Mouse (Mus musculus): ENCODE data around the gene Cd8b1. TPM values are rescaled to one million over a fixed set of nuclear protein-coding genes. Genes with fewer than 3 reads are reported as not detected.

The Cd8b1 gene
- polyA plus RNA-seq, 1 experiment from 2014 or later = not detected

DNA sequence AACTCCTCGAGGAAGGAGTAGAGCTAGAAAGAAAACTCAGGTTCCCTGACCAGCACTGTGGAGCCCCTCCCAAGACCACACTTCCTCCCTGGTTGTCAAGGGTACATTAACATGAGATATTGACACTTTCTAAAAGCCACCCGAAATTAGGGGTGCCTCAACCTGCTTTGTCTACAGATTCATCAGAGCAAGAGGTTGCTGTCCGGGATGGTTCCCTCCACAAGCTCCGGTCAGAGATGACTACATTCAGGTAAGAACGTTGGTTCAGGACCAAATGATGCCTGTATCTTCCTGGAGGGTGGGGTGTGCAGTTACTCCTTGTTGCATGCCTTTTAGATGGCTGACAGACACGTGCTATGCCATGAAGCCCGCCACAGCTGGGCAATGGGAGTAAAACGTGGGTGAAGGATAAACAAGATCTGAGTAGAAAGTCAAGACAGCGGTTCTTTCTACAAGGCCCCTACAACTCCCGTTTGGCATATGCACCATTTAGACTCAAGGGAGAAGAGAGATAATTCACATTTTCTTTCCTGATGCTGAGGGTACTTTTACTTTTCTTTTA, 30.4 kb downstream of the Cd8b1 start:
- no peaks in the 10 kb centered on the region for H3K36me3 ChIP-seq
- no peaks in the 10 kb centered on the region for H3K27me3 ChIP-seq
- H3K4me3 ChIP-seq = no peak overlapping the region
- H3K4me1 ChIP-seq = no peaks in the 10 kb centered on the region
- H3K27ac ChIP-seq = no peak overlapping the region
- H3K4me2 ChIP-seq = no peak overlapping the region
- H3K9ac ChIP-seq = no peak overlapping the region
- ATAC-seq (ENCODE audit: insufficient number of reproducible peaks, low FRiP score, low TSS enrichment, low read depth) = no peak
- no peaks in the 10 kb centered on the region for H3K9me3 ChIP-seq
- WGBS = 77% methylated on average over 10 of the region's 10 CpGs

DNA sequence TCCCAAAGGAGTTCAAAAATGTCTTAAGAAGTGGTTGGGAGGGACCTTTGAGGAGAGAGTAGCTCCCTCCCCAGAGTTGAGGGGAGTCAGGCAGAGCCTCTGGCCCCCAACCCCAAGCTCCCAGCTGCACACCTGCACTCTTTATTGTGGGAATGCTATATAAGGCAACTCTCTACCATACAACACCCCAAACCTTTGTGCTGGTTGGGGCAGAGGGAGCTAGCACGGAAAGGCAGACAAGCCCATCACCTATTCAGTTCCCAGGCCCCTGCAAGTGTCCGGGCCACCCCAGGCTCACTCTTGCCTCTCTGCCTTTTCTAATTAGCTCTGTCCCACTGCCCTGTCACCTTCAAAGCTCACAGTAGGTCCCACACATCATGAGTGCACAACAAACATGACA, 31.1 kb downstream of the Cd8b1 start:
- Histone ChIP-seq H3K9ac (no peak overlapping the region), H3K27me3 (no peaks in the 10 kb centered on the region), H3K4me2 (no peak overlapping the region), H3K4me3 (no peak overlapping the region), H3K4me1 (no peaks in the 10 kb centered on the region), H3K36me3 (no peaks in the 10 kb centered on the region), H3K9me3 (no peaks in the 10 kb centered on the region), H3K27ac (no peak overlapping the region)
- ATAC-seq (ENCODE audit: insufficient number of reproducible peaks, low FRiP score, low TSS enrichment, low read depth) = no peak
- 77% methylated on average over 2 of the region's 2 CpGs for WGBS

DNA sequence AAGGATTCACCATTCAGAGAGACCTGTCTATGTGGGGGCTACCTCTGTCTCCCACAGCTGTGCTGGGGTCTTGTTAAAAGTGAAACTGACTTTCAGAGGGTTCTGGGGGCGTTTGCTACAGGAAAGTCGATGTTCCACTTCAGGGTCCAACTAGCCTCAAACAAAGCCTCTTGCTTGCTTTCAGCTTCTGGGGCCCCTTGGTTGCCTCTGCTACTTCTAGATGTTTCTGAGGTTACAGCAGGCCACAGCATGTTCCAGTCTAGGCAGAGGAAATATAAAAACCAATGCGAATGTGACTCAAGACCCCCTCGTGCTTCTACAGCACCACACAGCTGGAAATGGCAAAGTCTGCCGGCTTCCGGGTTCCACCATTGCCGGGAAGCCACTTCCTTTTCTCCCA, 34.9 kb downstream of the Cd8b1 start:
- ATAC-seq (ENCODE audit: insufficient number of reproducible peaks, low FRiP score, low TSS enrichment, low read depth) = no peak
- Histone ChIP-seq H3K27ac (no peak overlapping the region), H3K36me3 (no peaks in the 10 kb centered on the region), H3K9me3 (no peaks in the 10 kb centered on the region), H3K4me3 (no peak overlapping the region), H3K4me2 (no peak overlapping the region), H3K4me1 (0 out of 2 replicates have a peak, but pooled peaks cover 3% of the 10 kb centered on the region), H3K9ac (no peak overlapping the region), H3K27me3 (no peaks in the 10 kb centered on the region)
- 82% methylated on average over 7 of the region's 7 CpGs for WGBS

DNA sequence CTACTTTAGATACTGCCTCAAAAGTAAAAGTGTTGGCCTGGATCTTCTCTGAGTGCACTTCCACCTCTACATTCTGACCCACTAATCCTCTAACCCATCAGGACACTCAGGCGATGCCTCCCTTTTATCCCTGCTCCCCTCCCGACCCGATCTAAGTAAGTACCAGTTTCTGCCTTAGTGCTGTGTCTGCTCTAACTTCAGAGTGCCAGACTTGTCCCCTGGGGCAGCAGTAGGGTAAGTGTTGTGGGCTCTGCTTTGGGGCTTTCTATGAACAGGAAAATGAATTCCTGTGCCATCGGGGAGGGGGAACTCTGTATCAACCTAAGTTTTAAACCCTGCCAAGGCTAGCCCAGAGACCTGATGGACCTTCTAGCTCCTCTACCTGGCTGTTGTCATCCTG, 37.6 kb downstream of the Cd8b1 start:
- WGBS = 65% methylated on average over 4 of the region's 4 CpGs
- H3K36me3 ChIP-seq = no peaks in the 10 kb centered on the region
- no peak overlapping the region for H3K4me2 ChIP-seq
- no peak for ATAC-seq (ENCODE audit: insufficient number of reproducible peaks, low FRiP score, low TSS enrichment, low read depth)
- H3K27ac ChIP-seq = no peak overlapping the region
- H3K4me1 ChIP-seq = 0 out of 2 replicates have a peak, but pooled peaks cover 3% of the 10 kb centered on the region
- H3K9ac ChIP-seq = no peak overlapping the region
- no peaks in the 10 kb centered on the region for H3K27me3 ChIP-seq
- no peaks in the 10 kb centered on the region for H3K9me3 ChIP-seq
- no peak overlapping the region for H3K4me3 ChIP-seq

DNA sequence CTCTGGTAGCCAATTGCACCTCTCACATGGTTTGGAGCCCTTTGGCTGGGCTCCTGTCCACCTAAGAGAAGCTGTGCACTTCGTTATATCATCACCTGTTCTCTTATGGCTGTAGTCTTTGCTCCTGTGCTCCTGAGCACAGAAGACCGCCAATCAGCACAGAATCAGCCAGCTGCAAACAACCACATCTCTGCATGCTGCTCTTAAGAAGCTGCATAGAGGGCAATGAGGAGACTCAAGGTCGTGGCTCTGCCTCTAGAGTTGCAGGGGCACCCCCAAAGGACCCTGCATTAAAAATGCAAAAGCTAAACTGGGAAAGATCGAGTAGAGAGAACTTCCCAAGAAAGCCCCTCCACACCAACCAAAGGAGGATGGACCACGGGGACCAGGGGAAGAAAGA, 38.2 kb downstream of the Cd8b1 start:
- H3K9ac ChIP-seq = no peak overlapping the region
- no peak overlapping the region for H3K4me3 ChIP-seq
- 0 out of 2 replicates have a peak, but pooled peaks cover 3% of the 10 kb centered on the region for H3K4me1 ChIP-seq
- H3K4me2 ChIP-seq = no peak overlapping the region
- H3K27ac ChIP-seq = no peak overlapping the region
- no peaks in the 10 kb centered on the region for H3K36me3 ChIP-seq
- no peaks in the 10 kb centered on the region for H3K9me3 ChIP-seq
- H3K27me3 ChIP-seq = no peaks in the 10 kb centered on the region
- 58% methylated on average over 5 of the region's 5 CpGs for WGBS
- ATAC-seq (ENCODE audit: insufficient number of reproducible peaks, low FRiP score, low TSS enrichment, low read depth) = no peak

DNA sequence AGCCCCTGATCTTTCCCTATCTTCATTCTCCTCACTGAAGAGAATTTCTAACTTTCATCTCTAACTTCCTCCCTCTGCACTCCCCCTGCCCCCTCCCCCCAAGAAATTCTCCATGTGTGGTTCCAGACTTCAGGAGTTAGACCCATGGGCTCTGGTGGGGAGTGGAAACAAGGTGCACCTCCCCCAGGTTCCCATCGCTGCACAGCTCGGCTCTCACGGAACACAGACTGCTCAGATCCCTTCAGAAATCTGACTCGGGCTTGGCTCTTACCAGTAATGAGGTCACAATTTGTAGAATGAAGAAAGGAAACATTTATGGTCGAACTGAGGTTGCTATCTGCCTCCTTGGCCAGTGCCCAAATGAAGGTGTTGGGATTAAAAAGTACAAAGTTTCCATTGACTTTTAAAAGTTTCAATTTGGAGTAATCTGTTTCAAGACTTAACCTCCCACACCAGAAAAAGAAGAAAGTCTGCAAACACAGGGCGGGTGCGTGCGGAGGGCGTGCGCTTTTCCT, 38.6 kb downstream of the Cd8b1 start:
- WGBS = 61% methylated on average over 10 of the region's 10 CpGs
- H3K36me3 ChIP-seq = no peaks in the 10 kb centered on the region
- H3K27me3 ChIP-seq = no peaks in the 10 kb centered on the region
- H3K9me3 ChIP-seq = no peaks in the 10 kb centered on the region
- no peak for ATAC-seq (ENCODE audit: insufficient number of reproducible peaks, low FRiP score, low TSS enrichment, low read depth)
- no peak overlapping the region; the same call in 1 of the 2 replicates for H3K4me2 ChIP-seq
- H3K4me3 ChIP-seq = no peak overlapping the region
- H3K4me1 ChIP-seq = 0 out of 2 replicates have a peak, but pooled peaks cover 3% of the 10 kb centered on the region
- no peak overlapping the region for H3K27ac ChIP-seq
- H3K9ac ChIP-seq = no peak overlapping the region

DNA sequence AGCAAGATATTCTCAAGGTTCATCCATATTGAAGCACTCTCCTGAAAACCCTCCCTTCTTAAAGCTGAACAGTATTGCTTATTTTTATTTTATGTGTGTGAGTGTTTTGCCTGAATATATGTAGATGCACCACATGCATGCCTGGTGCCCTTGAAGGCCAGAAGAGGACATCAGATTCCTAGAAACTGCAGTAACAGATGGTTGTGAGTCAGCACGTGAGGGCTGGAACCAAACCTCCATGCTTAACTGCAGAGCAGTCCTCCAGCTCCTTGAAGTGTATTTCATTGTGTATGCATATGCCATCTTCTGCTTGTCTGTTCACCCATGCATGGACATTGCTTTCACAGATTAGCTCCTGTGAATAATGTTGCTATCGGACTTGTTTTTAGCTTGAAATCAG, 41.4 kb downstream of the Cd8b1 start:
- 78% methylated on average over 2 of the region's 2 CpGs for WGBS
- Histone ChIP-seq H3K4me3 (no peak overlapping the region), H3K4me2 (no peak overlapping the region), H3K4me1 (0 out of 2 replicates have a peak, but pooled peaks cover 3% of the 10 kb centered on the region), H3K9me3 (no peaks in the 10 kb centered on the region), H3K9ac (no peak overlapping the region), H3K36me3 (no peaks in the 10 kb centered on the region), H3K27me3 (no peaks in the 10 kb centered on the region), H3K27ac (no peak overlapping the region)
- ATAC-seq (ENCODE audit: insufficient number of reproducible peaks, low FRiP score, low TSS enrichment, low read depth) = no peak

DNA sequence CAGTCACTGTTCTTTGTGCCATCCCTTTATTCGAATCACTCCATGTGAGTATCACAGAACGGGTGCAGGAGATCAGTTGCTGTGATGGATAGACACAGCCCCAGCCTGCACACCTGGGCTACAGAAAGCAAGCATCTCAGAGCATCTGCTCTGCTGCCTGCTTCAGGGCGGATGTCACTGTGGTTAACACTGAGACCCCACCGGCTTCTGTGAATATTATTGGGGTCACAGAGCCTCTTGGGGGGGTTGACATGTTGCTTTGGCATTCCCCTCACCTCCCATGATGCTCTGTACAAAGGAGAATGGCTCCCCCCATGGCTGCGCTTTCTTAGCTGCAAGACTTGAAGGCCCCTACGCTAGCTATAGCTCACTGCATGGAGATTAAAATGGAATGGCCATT, 46.8 kb downstream of the Cd8b1 start:
- no peaks in the 10 kb centered on the region for H3K4me1 ChIP-seq
- no peak for ATAC-seq (ENCODE audit: insufficient number of reproducible peaks, low FRiP score, low TSS enrichment, low read depth)
- no peaks in the 10 kb centered on the region for H3K27me3 ChIP-seq
- no peak overlapping the region for H3K27ac ChIP-seq
- no peak overlapping the region for H3K4me3 ChIP-seq
- no peak overlapping the region for H3K9ac ChIP-seq
- no peak overlapping the region for H3K4me2 ChIP-seq
- 88% methylated on average over 6 of the region's 6 CpGs for WGBS
- H3K36me3 ChIP-seq = no peaks in the 10 kb centered on the region
- no peaks in the 10 kb centered on the region for H3K9me3 ChIP-seq

DNA sequence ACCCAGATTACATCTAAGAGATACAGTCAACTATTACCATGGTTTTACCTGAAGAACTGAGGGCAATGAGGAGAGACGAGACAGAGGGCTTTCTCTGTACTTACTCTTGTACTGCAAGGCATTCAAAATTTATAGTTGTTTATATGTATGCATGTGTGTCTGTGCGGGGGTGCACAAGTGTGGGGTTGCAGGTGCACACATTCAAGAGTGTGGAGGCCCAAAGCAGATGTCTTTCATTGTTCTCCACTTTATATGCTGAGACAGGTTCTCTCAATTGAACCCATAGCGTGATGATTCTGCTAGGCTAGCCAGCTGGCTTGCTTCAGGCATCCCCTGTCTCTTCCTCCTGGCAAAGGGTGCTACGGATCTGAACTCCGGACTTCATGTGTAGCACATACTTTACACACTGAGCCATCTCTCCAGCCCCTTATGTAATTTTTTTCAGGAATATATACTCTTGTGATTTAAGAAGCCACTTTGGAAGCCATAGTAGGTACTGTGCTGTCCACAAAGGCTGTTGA, 48.6 kb downstream of the Cd8b1 start:
- Histone ChIP-seq H3K4me2 (no peak overlapping the region), H3K9ac (no peak overlapping the region), H3K36me3 (no peaks in the 10 kb centered on the region), H3K4me3 (no peak overlapping the region), H3K4me1 (no peaks in the 10 kb centered on the region), H3K27me3 (no peaks in the 10 kb centered on the region), H3K27ac (no peak overlapping the region), H3K9me3 (no peaks in the 10 kb centered on the region)
- ATAC-seq (ENCODE audit: insufficient number of reproducible peaks, low FRiP score, low TSS enrichment, low read depth) = no peak
- 81% methylated on average over 5 of the region's 5 CpGs for WGBS

DNA sequence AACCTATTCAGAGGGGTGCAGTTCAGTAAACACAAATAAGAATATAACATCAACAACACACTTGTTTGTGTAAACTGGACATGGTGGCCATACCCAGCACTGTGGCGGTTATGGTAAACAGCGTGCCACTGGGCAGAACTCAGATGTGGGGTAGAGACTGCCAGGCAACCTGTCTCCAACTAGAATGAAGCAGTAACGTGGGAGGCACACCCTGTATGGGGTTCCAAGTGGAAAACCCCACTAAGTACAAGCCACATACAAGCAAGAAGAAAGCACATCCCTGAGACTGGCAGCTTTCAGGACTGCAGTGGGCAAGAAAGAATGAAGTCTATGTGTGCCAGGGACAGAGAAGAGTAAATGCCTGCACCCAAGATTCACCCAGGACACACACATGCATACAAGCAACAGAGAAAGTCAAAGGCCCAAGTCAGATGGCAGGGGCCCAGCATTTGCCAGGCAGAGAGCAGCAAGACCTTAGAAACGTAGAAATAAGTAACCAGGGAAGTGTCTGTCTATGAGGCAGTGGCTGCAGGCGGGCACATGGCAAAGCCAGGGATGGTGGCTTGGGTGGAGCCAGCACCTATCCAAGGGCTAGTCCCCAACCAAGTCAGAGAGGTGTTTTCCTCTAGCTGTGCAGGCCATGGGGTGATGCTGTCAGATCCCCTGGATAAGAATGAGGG, 49.6 kb downstream of the Cd8b1 start:
- Histone ChIP-seq H3K9ac (no peak overlapping the region), H3K4me3 (no peak overlapping the region), H3K4me1 (no peaks in the 10 kb centered on the region), H3K4me2 (no peak overlapping the region), H3K27ac (no peak overlapping the region), H3K27me3 (no peaks in the 10 kb centered on the region), H3K36me3 (no peaks in the 10 kb centered on the region), H3K9me3 (no peaks in the 10 kb centered on the region)
- no peak for ATAC-seq (ENCODE audit: insufficient number of reproducible peaks, low FRiP score, low TSS enrichment, low read depth)
- WGBS = 84% methylated on average over 5 of the region's 5 CpGs

DNA sequence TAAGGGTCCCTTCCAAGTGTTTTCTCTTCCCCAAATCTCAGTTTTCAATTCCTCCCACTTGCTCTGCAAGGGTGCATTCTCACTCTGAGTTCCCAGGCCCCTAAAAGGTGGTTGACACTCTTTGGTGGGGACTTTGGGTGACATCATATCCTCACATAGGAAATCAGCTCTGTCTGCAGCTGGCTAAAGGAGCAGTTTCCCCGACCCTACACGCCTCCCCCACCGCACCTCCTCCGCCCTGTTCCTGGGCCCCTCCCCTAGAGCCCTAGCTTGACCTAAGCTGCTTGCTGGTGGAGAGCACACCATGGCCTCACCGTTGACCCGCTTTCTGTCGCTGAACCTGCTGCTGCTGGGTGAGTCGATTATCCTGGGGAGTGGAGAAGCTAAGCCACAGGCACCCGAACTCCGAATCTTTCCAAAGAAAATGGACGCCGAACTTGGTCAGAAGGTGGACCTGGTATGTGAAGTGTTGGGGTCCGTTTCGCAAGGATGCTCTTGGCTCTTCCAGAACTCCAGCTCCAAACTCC, 50.7 kb downstream of the Cd8b1 start, which contains the start of gene Cd8a:
Cd8a (plus strand) TSS at position 179 of the 527 bp plus-strand sequence.
- H3K27me3 ChIP-seq = no peaks in the 10 kb centered on the region
- H3K36me3 ChIP-seq = no peaks in the 10 kb centered on the region
- H3K9ac ChIP-seq = no peak within 1 kb of the TSS
- WGBS = 76% methylated on average over 14 of the region's 14 CpGs
- no peaks in the 10 kb centered on the region for H3K4me1 ChIP-seq
- no peak for ATAC-seq (ENCODE audit: insufficient number of reproducible peaks, low FRiP score, low TSS enrichment, low read depth)
- no peaks in the 10 kb centered on the region for H3K9me3 ChIP-seq
- no peak within 1 kb of the TSS for H3K4me2 ChIP-seq
- H3K27ac ChIP-seq = no peak within 1 kb of the TSS
- H3K4me3 ChIP-seq = no peak within 1 kb of the TSS

DNA sequence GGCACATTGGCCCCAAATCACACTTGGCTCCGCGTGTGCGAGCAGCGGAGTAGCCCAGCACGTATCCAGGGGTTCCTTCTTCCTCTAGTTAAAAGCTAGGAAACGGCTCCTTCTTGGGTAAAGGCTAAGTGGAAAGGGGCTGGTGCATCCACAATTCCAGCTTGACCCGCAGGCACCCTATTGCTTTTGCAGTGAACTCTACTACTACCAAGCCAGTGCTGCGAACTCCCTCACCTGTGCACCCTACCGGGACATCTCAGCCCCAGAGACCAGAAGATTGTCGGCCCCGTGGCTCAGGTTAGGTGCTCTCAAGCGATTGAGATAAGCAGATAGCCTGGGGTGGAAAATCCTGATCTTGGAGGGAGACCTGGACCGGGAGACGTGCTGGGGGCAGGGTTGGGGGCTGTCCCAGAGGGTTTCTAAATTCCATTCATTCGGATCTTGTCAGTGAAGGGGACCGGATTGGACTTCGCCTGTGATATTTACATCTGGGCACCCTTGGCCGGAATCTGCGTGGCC, 51.8 kb downstream of the Cd8b1 start:
- no peak overlapping the region for H3K27ac ChIP-seq
- H3K4me3 ChIP-seq = no peak overlapping the region
- no peaks in the 10 kb centered on the region for H3K36me3 ChIP-seq
- no peak overlapping the region for H3K4me2 ChIP-seq
- no peaks in the 10 kb centered on the region for H3K4me1 ChIP-seq
- no peak for ATAC-seq (ENCODE audit: insufficient number of reproducible peaks, low FRiP score, low TSS enrichment, low read depth)
- no peaks in the 10 kb centered on the region for H3K9me3 ChIP-seq
- no peaks in the 10 kb centered on the region for H3K27me3 ChIP-seq
- 87% methylated on average over 19 of the region's 19 CpGs for WGBS
- no peak overlapping the region for H3K9ac ChIP-seq

All from limb, embryonic 15.5 days (tissue).